ENCODE assay signal across 8 mouse cellular contexts in the genomic region with DNA sequence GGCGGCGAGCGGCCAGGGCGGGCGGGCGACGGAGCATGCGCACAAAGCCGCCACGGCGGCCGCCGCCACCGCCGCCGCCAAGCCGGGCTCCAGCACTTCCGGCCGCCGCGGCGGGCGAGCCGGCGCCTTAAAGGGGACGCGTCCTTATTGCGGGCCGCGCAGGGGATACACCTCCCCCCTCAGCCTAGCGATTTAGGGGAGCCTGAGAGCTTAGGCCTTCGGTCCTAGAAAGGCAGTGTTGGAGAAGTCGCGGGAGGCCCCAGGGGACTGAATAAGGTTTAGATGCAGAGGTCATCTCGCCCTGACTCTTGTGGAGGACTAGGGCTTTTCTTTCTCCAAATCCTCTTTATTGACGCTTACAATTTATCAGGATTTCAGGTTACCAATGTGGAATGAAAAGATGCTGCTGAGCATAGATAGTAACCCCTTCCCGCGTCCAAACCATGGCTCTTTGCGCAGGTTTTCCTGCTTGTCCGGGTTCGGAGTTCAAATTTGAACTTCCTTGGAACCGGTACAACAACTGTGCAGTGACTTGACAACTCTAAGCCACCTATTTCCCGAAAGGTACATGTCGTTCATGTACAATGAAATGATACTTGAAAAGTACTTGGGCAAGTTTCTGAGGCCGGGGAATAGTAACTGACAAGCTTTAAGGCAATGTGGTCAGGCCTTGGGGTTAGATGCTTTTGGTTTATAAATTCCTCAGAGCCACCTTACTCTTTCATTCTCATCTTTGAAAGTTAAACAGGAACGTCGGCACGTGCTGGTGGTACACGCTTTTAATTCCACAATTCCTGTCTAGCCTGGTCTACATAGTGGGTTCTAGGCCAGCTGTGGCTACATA. TPM values are rescaled to one million over a fixed set of nuclear protein-coding genes. Genes with fewer than 3 reads are reported as not detected.
DNase-seq lines count a peak whose midpoint lies in the region; ATAC-seq and TF ChIP-seq lines count a peak whose summit lies in the region.

Gene Gmeb1, minus strand, starts transcription at position 89 of the 844 bp plus-strand sequence.

- ATAC-seq in activated CD4-positive, CD25-positive, alpha-beta regulatory T cell, adult 4 months: peak; percentile 51
- ATAC-seq in megakaryocyte-erythroid progenitor cell, adult 5-6 weeks (replicated peaks; ENCODE audit: low FRiP score, low TSS enrichment, poor library complexity, severe bottlenecking): peak; percentile 72

- TF ChIP-seq CTCF in cortical plate, adult 2 months (IDR thresholded peaks at IDR 0.05; ENCODE audit: extremely low read depth, insufficient read depth, low read length): no peak

- peak; percentile 28; the same call in 1 of the 2 replicates for TF ChIP-seq POLR2A in cortical plate, adult 2 months (IDR thresholded peaks at IDR 0.05; ENCODE audit: extremely low read depth, insufficient read depth, low read length)

- H3K4me1 ChIP-seq in cortical plate, adult 2 months (ENCODE audit: control insufficient read depth, insufficient read depth, low read length): peaks cover 5% of the 10 kb centered on the region; the same call in 1 of the 2 replicates

- intact Hi-C loops in gastrocnemius, postnatal 14 days (cut with DNase I; ENCODE audit: low total_unique reads): no loop called here
- intact Hi-C loops in left cerebral cortex, postnatal 14 days (cut with DNase I): no loop called here

- peak within 1 kb of the TSS; percentile 74 for H3K27ac ChIP-seq in cortical plate, adult 2 months (ENCODE audit: insufficient read depth, low read length)

- DNase-seq in gastrocnemius, postnatal 14 days: peak; percentile 82
- DNase-seq in induced T-regulatory cell, adult 2 months (ENCODE audit: low read depth): peak; percentile 86
- peak; percentile 59 to 79 for DNase-seq in left cerebral cortex, postnatal 14 days (ENCODE audit: low spot score in 2 of 2)
- peak; percentile 82 for DNase-seq in right cerebral cortex, postnatal 25 days
- DNase-seq in urinary bladder, postnatal 4 days (ENCODE audit: low spot score in 2 of 2): peak; percentile 69 to 75

- peak within 1 kb of the TSS; percentile 63 for H3K4me3 ChIP-seq in cortical plate, adult 2 months (ENCODE audit: insufficient read depth, low read length)

RNA-seq across cellular contexts. Expression of gene Gmeb1, which starts in this region (rescaled TPM):
- 10 to 100 TPM; 13.8 to 13.9 TPM for polyA plus RNA-seq in activated CD4-positive, CD25-positive, alpha-beta regulatory T cell, adult 4 months (2017; shearing (Covaris generic))
- 19.1 and 20.6 TPM in 2 replicates for polyA plus RNA-seq in cortical plate, adult 2 months (2012; rRNA removed)
- 1 to 10 TPM; 9.4 to 9.9 TPM for total RNA-seq in gastrocnemius, postnatal 14 days (2021)
- 10 to 100 TPM; 25.1 to 25.9 TPM for total RNA-seq in left cerebral cortex, postnatal 14 days (2021)
- 24.1 and 37.8 TPM in 2 replicates for total RNA-seq in megakaryocyte-erythroid progenitor cell, adult 5-6 weeks (2014; fragmentation: Nextera tagmentation)
- total RNA-seq in megakaryocyte-erythroid progenitor cell, adult 5-6 weeks (2017): 22.0 and 25.1 TPM in 2 replicates

Comparison
In these comparisons a context has a peak if more than half of its experiments do, and no peak if none do; other contexts are left out.
1. Peak in every context shown above with its lines: DNase-seq, ATAC-seq, H3K4me3 ChIP-seq and H3K27ac ChIP-seq.